Mouse (Mus musculus) brain, embryonic 18.5 days (tissue): ENCODE results near the gene Hsp90ab1.

Experiments
- DNase-seq: peaks from one replicate; pipeline ENCODE4 v3.0.0-alpha.2; 2012; ENCODE audit warnings: low read depth, low spot score

Gene Hsp90ab1

GRCm38 (mm10) chr17:45580958-45581477 is 7.9 kb upstream of the Hsp90ab1 start:
- DNase-seq: no peak

DNA sequence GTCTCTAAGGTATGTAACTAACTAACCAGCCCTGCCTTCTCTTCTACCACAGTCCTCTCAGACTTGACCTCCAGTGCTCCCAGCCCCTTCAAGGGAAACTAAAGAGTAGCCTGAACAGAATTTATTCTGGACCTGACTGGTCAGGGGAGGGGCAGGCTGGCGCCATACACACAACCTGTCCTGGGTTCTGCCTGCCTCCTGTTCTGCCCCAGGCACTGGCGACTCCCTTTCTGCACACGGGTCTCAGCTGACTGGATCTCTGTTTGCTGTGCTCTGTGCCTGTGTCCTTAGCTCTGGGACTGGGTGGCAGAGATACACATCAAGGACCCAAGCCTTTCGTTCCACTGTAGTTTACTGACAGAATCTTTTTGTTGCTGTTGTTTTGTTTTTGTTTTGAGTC is 6.5 kb upstream of the Hsp90ab1 start:
- DNase-seq: no peak

GRCm38 (mm10) chr17:45578843-45579242 is 5.8 kb upstream of the Hsp90ab1 start:
- no peak for DNase-seq

GRCm38 (mm10) chr17:45578242-45578641 is 5.2 kb upstream of the Hsp90ab1 start:
- DNase-seq: no peak

- no peak for DNase-seq
These were observed 2.2 kb upstream of the Hsp90ab1 start for GRCm38 (mm10) chr17:45575123-45575897.

- DNase-seq: no peak
These were observed 1.2 kb upstream of the Hsp90ab1 start for GRCm38 (mm10) chr17:45574129-45574761.

- peak; percentile 91 for DNase-seq
These were observed 681 bp upstream of the Hsp90ab1 start for GRCm38 (mm10) chr17:45573780-45574123.

GRCm38 (mm10) chr17:45572103-45573086 is 676 bp downstream of the Hsp90ab1 start:
- DNase-seq: no peak

- no peak for DNase-seq
These were observed 3.1 kb downstream of the Hsp90ab1 start for GRCm38 (mm10) chr17:45569999-45570398.

GRCm38 (mm10) chr17:45568990-45569389 is 4.1 kb downstream of the Hsp90ab1 start:
- no peak for DNase-seq

DNA sequence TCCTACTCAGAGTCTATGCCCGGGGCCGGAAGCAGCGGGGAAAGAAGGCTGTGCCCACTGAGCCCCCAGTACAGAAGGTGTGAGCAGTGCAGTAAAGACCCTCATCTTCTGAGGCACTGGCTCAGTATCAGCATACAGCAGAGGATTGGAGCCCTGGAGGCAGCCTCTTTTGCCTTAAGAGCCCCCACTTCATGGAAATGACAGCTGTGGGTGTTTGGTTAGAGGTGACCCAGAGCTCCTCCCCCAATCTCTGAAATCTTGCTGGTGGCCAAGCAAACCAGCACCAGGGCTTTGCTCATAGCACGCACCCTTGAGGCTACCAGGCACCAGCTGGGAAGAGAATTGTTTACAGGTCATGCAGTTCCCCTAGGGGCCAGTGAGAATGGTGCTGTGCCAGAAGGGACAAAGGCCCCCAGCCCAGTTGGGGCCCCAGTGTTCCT is 5.9 kb downstream of the Hsp90ab1 start:
- no peak for DNase-seq

GRCm38 (mm10) chr17:45566360-45567161 is 6.5 kb downstream of the Hsp90ab1 start:
- DNase-seq: no peak

- DNase-seq: no peak
These were observed 7.1 kb downstream of the Hsp90ab1 start for GRCm38 (mm10) chr17:45566031-45566359.

GRCm38 (mm10) chr17:45565103-45565502 is 8.0 kb downstream of the Hsp90ab1 start:
- no peak for DNase-seq

- no peak for DNase-seq
These were observed 8.5 kb downstream of the Hsp90ab1 start for GRCm38 (mm10) chr17:45564531-45565084.

GRCm38 (mm10) chr17:45563655-45564530 is 9.2 kb downstream of the Hsp90ab1 start, which contains the start of gene Slc35b2:
Gene Slc35b2, plus strand, starts transcription at chr17:45563874.
- no peak for DNase-seq

GRCm38 (mm10) chr17:45563216-45563615 is 9.9 kb downstream of the Hsp90ab1 start:
- DNase-seq: no peak

- DNase-seq: no peak
These were observed 13.1 kb downstream of the Hsp90ab1 start for GRCm38 (mm10) chr17:45559732-45560525.
